Mouse (Mus musculus): ENCODE measurements around the gene Nr1d2. TPM values are rescaled to one million over a fixed set of nuclear protein-coding genes. Genes with fewer than 3 reads are reported as not detected.

Gene Nr1d2
- total and polyA plus RNA-seq, 3 experiments, result 4.5 to 8.4 (median 6.8) TPM

DNA sequence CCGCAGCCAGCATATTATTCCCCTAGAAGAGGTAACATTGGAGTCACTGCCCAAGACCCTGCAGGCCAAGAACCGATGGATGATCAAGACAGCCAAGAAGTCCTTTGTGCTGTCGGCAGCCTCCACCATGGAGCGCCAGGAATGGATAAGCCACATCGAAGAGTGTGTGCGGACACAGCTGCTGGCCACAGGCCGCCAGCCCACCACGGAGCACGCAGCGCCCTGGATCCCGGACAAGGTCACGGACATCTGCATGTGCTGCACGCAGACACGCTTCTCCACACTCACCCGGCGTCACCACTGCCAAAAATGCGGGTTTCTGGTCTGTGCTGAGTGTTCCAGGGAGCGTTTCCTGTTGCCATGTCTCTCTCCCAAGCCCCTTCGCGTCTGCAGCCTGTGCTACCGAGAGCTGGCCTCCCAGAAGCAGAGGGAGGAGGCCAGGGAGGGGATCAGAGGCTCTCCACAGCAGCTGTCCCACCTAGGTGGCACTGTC is 3.8 kb upstream of the Nr1d2 start:
- Histone ChIP-seq H3K27me3 (replicated peaks) (peaks cover 16% of the 10 kb centered on the region), H3K79me2 (replicated peaks; ENCODE audit: control insufficient read depth, extremely low read depth, insufficient read depth, poor library complexity, severe bottlenecking) (no peaks in the 10 kb centered on the region), H3K27ac (ENCODE audit: insufficient read depth, low read depth) (no peak overlapping the region), H3K4me3 (replicated peaks in 1 of 3; ENCODE audit: low read depth in 2 of 3, low read length in 2 of 3, poor library complexity in 1 of 3) (no peak overlapping the region), H3K9ac (ENCODE audit: insufficient read depth, low read depth) (no peak overlapping the region), H3K4me2 (ENCODE audit: insufficient read depth, low read depth, poor library complexity, severe bottlenecking) (no peak overlapping the region), H3K4me1 (ENCODE audit: control insufficient read depth in 1 of 2, insufficient read depth in 2 of 2) (peaks cover 0 to 8% of the 10 kb centered on the region in 2 experiments; a peak in 2 of 4 replicates), H3K36me3 (replicated peaks in 1 of 2; ENCODE audit: control insufficient read depth in 1 of 2, insufficient read depth in 1 of 2, low read length in 1 of 2) (no peaks in the 10 kb centered on the region), H3K9me3 (replicated peaks; ENCODE audit: low read length) (no peaks in the 10 kb centered on the region)
- dilution Hi-C loops (cut with MboI; ENCODE audit: extremely low pct_ligation_motif_present, extremely low pct_unique_long_range_greater_than_20kb, low sequenced_read_pairs), result no loop called here
- in situ Hi-C loops (cut with MboI; ENCODE audit: low pct_ligation_motif_present, low pct_unique_long_range_greater_than_20kb, low sequenced_read_pairs), result no loop called here
- TF ChIP-seq USF1 (IDR thresholded peaks at IDR 0.05; ENCODE audit: low read depth, low read length) (no peak), NELFE (IDR thresholded peaks at IDR 0.05; ENCODE audit: low read depth, low read length) (no peak), POLR2AphosphoS2 (IDR thresholded peaks at IDR 0.05; ENCODE audit: low read depth, low read length) (no peak), E2F4 (IDR thresholded peaks at IDR 0.05; ENCODE audit: insufficient replicate concordance, low read depth, low read length) (no peak), JUN (IDR thresholded peaks at IDR 0.05; ENCODE audit: insufficient read depth, low read depth, low read length) (no peak), ZNF384 (IDR thresholded peaks at IDR 0.05; ENCODE audit: low read depth, low read length) (no peak), GABPA (IDR thresholded peaks at IDR 0.05; ENCODE audit: insufficient replicate concordance, low read depth, low read length) (no peak), MAX (IDR thresholded peaks at IDR 0.05; ENCODE audit: low read length) (no peak), CHD2 (IDR thresholded peaks at IDR 0.05; ENCODE audit: low read length) (no peak), MXI1 (IDR thresholded peaks at IDR 0.05; ENCODE audit: low read depth, low read length) (no peak), CTCF (conservative IDR thresholded peaks at IDR 0.05 in 1 of 2, IDR thresholded peaks at IDR 0.05 in 1 of 2; ENCODE audit: low read depth in 2 of 2, low read length in 2 of 2) (no peak), ZC3H11A (IDR thresholded peaks at IDR 0.05; ENCODE audit: low read depth, low read length) (no peak)
- no peak for DNase-seq (ENCODE audit: extremely low read depth)

- TF ChIP-seq MAZ (IDR thresholded peaks at IDR 0.05; ENCODE audit: low read depth, low read length), result no peak
- no peak for TF ChIP-seq ZC3H11A (IDR thresholded peaks at IDR 0.05; ENCODE audit: low read depth, low read length)
- TF ChIP-seq NRF1 (IDR thresholded peaks at IDR 0.05; ENCODE audit: low read depth, low read length), result no peak
- no peak for TF ChIP-seq UBTF (IDR thresholded peaks at IDR 0.05; ENCODE audit: low read depth, low read length)
- no peak for TF ChIP-seq ZMIZ1 (IDR thresholded peaks at IDR 0.05; ENCODE audit: low read depth, low read length)
- no peak for TF ChIP-seq TBP (conservative IDR thresholded peaks at IDR 0.05; ENCODE audit: low read depth, low read length)
- no peak for TF ChIP-seq MXI1 (IDR thresholded peaks at IDR 0.05; ENCODE audit: low read depth, low read length)
- no peak for TF ChIP-seq MAX (IDR thresholded peaks at IDR 0.05; ENCODE audit: low read length)
- TF ChIP-seq ZKSCAN1 (IDR thresholded peaks at IDR 0.05; ENCODE audit: borderline replicate concordance, low read depth, low read length), result no peak
- TF ChIP-seq CTCF (conservative IDR thresholded peaks at IDR 0.05 in 1 of 2, IDR thresholded peaks at IDR 0.05 in 1 of 2; ENCODE audit: low read depth in 2 of 2, low read length in 2 of 2), result no peak
- TF ChIP-seq POLR2A (IDR thresholded peaks at IDR 0.05; ENCODE audit: low read depth, low read length), result no peak
- no peak for TF ChIP-seq POLR2AphosphoS2 (IDR thresholded peaks at IDR 0.05; ENCODE audit: low read depth, low read length)
- no peak for DNase-seq (ENCODE audit: extremely low read depth)
- Histone ChIP-seq H3K9ac (ENCODE audit: insufficient read depth, low read depth) (no peak overlapping the region), H3K27me3 (replicated peaks) (peaks cover 16% of the 10 kb centered on the region), H3K36me3 (replicated peaks in 1 of 2; ENCODE audit: control insufficient read depth in 1 of 2, insufficient read depth in 1 of 2, low read length in 1 of 2) (no peaks in the 10 kb centered on the region), H3K79me2 (replicated peaks; ENCODE audit: control insufficient read depth, extremely low read depth, insufficient read depth, poor library complexity, severe bottlenecking) (no peaks in the 10 kb centered on the region), H3K4me3 (replicated peaks in 1 of 3; ENCODE audit: low read depth in 2 of 3, low read length in 2 of 3, poor library complexity in 1 of 3) (no peak overlapping the region), H3K4me2 (ENCODE audit: insufficient read depth, low read depth, poor library complexity, severe bottlenecking) (no peak overlapping the region), H3K9me3 (replicated peaks; ENCODE audit: low read length) (no peaks in the 10 kb centered on the region), H3K27ac (ENCODE audit: insufficient read depth, low read depth) (no peak overlapping the region), H3K4me1 (ENCODE audit: control insufficient read depth in 1 of 2, insufficient read depth in 2 of 2) (peaks cover 0 to 15% of the 10 kb centered on the region in 2 experiments; a peak in 2 of 4 replicates)
- in situ Hi-C loops (cut with MboI; ENCODE audit: low pct_ligation_motif_present, low pct_unique_long_range_greater_than_20kb, low sequenced_read_pairs) (no loop called here), dilution Hi-C loops (cut with MboI; ENCODE audit: extremely low pct_ligation_motif_present, extremely low pct_unique_long_range_greater_than_20kb, low sequenced_read_pairs) (no loop called here)
Measured at GRCm38 (mm10) chr14:18241786-18242185, 2.9 kb upstream of the Nr1d2 start.

Measured in CH12.LX (cell line).